Mouse (Mus musculus): ENCODE results near the gene Chchd10. TPM values are rescaled to one million over a fixed set of nuclear protein-coding genes. Genes with fewer than 3 reads are reported as not detected.

Gene Chchd10
- polyA plus RNA-seq, 1 experiment from 2014 or later: 10.3 TPM

DNA sequence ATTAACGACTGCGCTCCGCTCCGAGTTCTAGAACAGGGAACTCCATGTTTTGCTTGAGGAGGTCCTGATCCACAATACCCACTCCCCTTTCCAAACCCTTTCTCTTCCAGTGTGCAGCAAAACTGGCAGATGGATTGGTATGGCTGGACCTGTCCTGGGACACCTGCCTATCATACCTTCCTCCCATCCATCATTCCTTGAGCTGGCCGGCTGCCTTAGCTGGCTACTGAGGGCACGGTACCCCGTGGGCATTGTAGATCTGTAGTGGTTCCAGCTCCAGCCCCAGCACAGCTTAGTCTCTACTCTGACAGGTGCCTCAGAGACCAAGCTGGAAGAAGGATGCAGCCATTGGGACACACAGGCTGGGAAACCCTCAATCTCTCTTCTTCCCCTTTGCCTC, 1.6 kb upstream of the Chchd10 start:
- Histone ChIP-seq H3K27me3 (peaks cover 46% of the 10 kb centered on the region), H3K9ac (peak overlapping the region; percentile 87), H3K4me3 (peak overlapping the region; percentile 50), H3K27ac (no peak overlapping the region), H3K9me3 (replicated peaks) (no peaks in the 10 kb centered on the region), H3K36me3 (ENCODE audit: poor library complexity, severe bottlenecking) (peaks cover 20% of the 10 kb centered on the region), H3K4me2 (peak overlapping the region; percentile 91), H3K4me1 (peaks cover 45% of the 10 kb centered on the region)
- 26% methylated on average over 7 of the region's 7 CpGs for WGBS
- ATAC-seq: no peak

DNA sequence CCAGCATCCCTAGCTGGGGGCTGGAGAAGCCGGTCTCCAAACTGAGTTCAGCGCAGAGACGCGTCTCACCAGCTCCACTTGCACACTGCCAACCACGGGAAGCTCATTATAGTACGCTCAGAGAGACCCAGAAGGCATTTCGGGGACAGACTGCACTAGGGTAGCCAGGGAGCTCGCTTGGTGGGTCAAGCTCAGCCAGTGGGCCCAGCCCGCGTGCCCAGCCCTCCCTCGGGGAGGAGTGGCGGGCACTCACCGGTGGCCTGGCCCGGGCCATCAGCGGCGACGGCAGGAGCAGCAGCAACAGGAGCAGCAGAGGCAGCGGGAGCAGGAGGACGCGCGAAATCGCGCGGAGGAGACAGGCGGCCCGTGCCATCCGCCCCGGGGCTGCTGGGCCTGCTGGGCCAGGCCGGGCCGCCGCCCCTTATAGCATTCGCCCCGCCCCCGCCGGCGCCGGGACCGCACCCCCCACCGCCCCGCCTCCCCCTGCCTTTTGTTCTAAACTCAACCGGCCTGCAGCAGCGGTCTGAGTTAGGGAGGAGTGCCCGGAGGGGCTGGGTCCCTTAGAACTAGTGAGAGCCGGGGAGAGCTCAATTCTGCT, 750 bp upstream of the Chchd10 start:
- H3K4me3 ChIP-seq: peak overlapping the region; percentile 50
- H3K27ac ChIP-seq: no peak overlapping the region
- under 1% methylated on average over 29 of the region's 44 CpGs for WGBS
- peaks cover 55% of the 10 kb centered on the region for H3K27me3 ChIP-seq
- ATAC-seq: peak; percentile 68
- H3K4me1 ChIP-seq: peaks cover 45% of the 10 kb centered on the region
- no peaks in the 10 kb centered on the region for H3K9me3 ChIP-seq (replicated peaks)
- peak overlapping the region; percentile 87 for H3K9ac ChIP-seq
- H3K4me2 ChIP-seq: peak overlapping the region; percentile 91
- peaks cover 11% of the 10 kb centered on the region for H3K36me3 ChIP-seq (ENCODE audit: poor library complexity, severe bottlenecking)

DNA sequence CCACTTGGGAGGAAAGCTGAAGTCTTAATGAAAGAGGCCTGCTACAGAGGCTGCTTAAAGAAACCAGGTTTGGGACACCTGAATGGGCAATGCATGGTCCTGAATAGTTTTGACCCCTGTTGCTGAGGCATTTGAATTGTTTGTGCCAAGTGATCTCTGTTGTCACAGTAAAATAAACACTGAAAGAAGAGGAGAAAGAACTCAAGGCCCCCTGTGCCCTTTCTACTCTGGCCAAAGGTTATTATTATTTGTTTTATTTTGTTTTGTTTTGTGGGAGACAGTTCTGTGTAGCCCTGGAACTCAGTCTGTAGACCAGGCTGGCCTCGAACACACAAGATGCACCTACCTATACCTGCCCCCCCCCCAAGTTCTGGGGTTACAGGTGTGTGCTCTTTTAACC, 2.1 kb downstream of the Chchd10 start:
- no peak overlapping the region for H3K4me3 ChIP-seq
- 81% methylated on average over 1 of the region's 1 CpGs for WGBS
- H3K4me2 ChIP-seq: peak overlapping the region; percentile 89
- H3K9ac ChIP-seq: no peak overlapping the region
- no peak overlapping the region for H3K27ac ChIP-seq
- H3K36me3 ChIP-seq (ENCODE audit: poor library complexity, severe bottlenecking): no peaks in the 10 kb centered on the region
- no peaks in the 10 kb centered on the region for H3K9me3 ChIP-seq (replicated peaks)
- peaks cover 45% of the 10 kb centered on the region for H3K4me1 ChIP-seq
- peaks cover 64% of the 10 kb centered on the region for H3K27me3 ChIP-seq
- ATAC-seq: no peak

DNA sequence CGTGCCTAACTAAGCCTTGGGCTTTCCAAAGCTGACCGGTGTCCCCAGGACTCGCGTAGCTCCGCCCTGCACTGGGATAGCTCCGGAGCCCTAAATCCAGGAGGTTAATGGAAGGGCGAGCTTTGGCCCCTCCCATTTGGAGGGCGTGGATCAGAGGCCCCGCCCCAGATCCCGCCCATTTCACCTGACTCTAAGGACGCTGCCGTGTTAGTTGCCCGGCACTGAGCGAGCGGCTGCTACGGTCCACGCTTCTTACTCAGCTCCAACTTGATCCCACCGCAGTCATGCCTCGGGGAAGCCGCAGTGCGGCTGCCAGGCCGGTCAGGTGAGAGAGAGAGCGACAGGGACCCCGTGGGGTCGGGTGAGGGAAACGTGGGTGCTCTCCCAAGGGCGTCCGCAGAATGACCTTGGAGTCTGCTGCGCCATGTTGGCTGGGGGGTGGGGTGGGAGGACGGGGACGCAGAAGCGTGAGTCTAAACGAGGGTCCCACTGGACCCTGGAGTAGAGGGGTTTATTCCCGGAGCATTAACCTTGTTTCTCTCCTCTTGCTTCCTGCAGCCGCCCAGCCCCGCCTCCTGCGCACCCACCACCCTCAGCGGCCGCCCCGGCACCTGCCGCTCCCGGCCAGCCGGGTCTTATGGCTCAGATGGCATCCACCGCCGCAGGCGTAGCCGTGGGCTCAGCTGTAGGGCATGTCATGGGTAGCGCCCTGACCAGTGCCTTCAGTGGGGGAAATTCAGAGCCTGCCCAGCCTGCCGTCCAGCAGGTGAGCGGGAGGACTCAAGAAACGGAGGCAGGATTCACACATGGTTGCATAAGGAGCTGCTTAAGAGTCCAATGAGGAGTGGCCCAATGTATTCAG, 3.0 kb downstream of the Chchd10 start, which contains the start of gene Mmp11:
Gene Mmp11 (minus strand): TSS at position 817 of the 862 bp plus-strand sequence.
- ATAC-seq: peak; percentile 38; the same call in 1 of the 2 replicates
- H3K9me3 ChIP-seq (replicated peaks): no peaks in the 10 kb centered on the region
- no peaks in the 10 kb centered on the region for H3K36me3 ChIP-seq (ENCODE audit: poor library complexity, severe bottlenecking)
- H3K4me1 ChIP-seq: peaks cover 38% of the 10 kb centered on the region
- H3K9ac ChIP-seq: peak within 1 kb of the TSS; percentile 58
- H3K27ac ChIP-seq: no peak within 1 kb of the TSS
- peaks cover 58% of the 10 kb centered on the region for H3K27me3 ChIP-seq
- peak within 1 kb of the TSS; percentile 89 for H3K4me2 ChIP-seq
- 2% methylated on average over 50 of the region's 51 CpGs for WGBS
- H3K4me3 ChIP-seq: peak within 1 kb of the TSS; percentile 54

DNA sequence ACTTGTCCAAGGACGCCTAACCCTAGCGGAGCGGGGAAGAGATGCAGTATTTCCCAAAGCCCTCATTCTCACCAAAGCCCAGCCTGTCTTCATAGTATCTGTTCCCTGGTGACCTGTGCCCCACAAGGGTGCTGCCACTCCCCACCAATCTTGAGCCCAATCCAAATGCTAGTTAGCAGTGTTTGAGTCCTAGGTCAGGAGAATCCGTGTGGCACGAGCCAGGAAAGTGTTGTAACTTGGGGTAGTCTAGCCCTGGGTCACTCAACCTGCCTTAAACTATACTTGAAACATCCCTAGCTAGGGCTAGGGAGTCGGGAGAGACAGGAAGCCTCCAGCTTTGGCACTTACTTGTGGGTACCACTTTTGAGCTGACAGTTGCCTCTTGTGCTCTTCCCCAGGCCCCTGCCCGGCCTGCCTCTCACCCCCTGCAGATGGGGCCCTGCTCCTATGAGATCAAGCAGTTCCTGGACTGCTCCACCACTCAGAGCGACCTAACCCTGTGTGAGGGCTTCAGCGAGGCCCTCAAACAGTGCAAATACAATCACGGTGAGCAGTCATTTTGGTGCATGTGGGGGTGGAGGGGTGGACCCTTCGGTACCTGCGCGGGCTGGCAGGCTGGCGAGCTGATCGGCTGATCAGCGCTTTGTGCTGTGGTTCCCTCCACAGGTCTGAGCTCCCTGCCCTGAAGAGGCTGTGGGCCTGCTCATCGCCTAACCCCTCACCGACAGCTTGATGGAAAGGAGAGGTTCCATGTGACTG, 4.2 kb downstream of the Chchd10 start:
- Histone ChIP-seq H3K27me3 (peaks cover 49% of the 10 kb centered on the region), H3K4me2 (no peak overlapping the region), H3K36me3 (ENCODE audit: poor library complexity, severe bottlenecking) (no peaks in the 10 kb centered on the region), H3K9ac (no peak overlapping the region), H3K27ac (no peak overlapping the region), H3K4me1 (peaks cover 26% of the 10 kb centered on the region), H3K9me3 (replicated peaks) (no peaks in the 10 kb centered on the region), H3K4me3 (no peak overlapping the region)
- ATAC-seq: no peak
- WGBS: 32% methylated on average over 18 of the region's 18 CpGs

DNA sequence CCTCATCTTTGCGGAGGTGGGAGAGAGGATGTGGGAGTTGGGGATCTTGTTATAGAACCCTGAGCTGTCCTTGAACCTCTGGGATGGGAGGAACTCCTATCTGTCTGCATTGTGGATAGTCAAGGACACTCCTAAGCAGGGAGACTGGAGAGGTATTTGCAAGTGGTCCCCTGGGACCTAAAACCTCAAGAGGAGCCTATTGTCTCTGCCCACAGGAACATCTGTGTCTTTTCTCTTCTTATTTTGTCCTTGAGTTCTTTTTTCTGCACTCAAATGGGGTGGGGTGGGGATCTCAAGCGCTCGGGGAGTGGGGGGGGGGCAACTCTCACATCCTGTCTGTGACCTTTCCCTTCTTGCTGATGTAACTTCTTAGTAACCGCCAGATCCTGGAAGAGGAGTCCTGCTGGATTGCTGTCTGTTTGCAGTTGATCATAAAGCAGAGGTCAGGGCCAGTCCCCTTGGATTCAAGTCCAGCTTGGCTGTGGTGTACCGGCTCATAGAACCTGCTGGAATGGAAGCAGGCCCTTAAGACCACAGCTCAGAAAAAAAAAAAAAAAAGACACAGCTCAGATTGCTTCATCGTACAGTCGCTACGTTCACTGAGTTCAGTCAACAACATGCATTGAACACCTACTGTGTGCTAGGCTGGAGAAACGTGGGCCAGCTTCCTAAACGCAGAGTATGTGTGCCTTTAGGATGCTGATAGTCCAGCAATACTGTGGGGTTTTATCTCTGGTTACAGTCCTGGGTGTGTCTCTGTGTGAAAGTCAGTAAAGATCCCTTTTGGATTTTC, 5.1 kb downstream of the Chchd10 start:
- 60% methylated on average over 10 of the region's 10 CpGs for WGBS
- H3K27ac ChIP-seq: no peak overlapping the region
- H3K4me3 ChIP-seq: no peak overlapping the region
- peaks cover 46% of the 10 kb centered on the region for H3K27me3 ChIP-seq
- peaks cover 17% of the 10 kb centered on the region for H3K4me1 ChIP-seq
- no peak for ATAC-seq
- H3K9me3 ChIP-seq (replicated peaks): no peaks in the 10 kb centered on the region
- no peak overlapping the region for H3K4me2 ChIP-seq
- H3K9ac ChIP-seq: no peak overlapping the region
- H3K36me3 ChIP-seq (ENCODE audit: poor library complexity, severe bottlenecking): no peaks in the 10 kb centered on the region

DNA sequence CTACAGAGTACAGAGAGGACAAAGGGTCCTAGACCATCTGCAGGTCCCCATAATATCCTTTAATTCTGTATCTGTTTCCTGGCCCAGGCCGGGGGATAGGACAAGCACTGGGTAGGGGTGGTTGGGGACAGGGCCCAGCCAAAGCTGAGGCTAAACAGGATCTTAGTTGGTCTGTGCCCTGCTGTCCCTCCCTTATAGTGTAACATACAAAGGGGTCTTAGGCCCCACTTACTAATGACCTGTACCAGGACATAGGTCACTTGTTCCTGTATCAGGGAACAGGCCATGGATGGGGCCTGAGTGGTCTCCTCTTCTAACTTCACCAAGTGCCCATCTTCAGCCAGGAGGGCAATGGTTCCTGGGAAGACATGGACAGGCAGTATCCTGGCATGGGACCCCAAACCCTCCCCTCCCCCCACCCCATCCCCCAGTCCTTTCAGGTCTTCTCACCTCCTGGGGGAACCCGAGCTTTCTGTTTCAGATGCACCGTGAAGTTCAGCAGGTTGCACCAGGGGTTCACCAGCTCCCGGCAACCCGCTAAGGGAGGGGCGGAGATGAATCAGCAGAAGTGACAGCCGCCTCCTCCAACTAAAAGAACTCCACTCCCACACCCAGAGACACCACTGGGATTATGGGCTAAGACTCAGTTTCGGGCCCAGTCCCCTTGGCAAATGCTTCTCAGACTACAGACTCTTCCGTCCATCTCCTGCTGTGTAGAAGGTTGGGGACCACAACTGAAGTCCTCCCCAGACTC, 6.7 kb downstream of the Chchd10 start:
- ATAC-seq: no peak
- H3K4me1 ChIP-seq: peaks cover 24% of the 10 kb centered on the region
- no peak overlapping the region for H3K4me2 ChIP-seq
- no peaks in the 10 kb centered on the region for H3K9me3 ChIP-seq (replicated peaks)
- H3K9ac ChIP-seq: no peak overlapping the region
- H3K27ac ChIP-seq: no peak overlapping the region
- 56% methylated on average over 9 of the region's 9 CpGs for WGBS
- peaks cover 33% of the 10 kb centered on the region for H3K27me3 ChIP-seq
- H3K4me3 ChIP-seq: no peak overlapping the region
- H3K36me3 ChIP-seq (ENCODE audit: poor library complexity, severe bottlenecking): no peaks in the 10 kb centered on the region

DNA sequence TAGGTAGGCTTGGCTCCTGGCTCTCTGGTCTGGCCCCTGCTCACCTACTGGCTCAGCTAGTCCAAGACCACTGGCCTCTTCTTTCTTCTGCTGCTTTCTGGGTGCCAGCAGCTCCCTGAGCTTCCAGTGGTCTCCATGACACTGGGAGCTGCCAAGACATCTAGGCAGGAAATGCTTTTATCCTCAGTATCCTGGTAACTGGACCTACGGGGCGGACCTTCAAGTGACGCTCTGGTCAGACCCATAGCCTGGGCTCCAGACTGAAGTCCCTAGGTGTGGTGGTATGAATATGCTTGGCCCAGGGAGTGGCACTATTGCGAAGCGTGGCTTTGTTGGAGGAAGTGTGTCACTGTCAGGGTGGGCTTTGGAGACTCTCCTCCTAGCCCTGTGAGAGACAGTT, 7.6 kb downstream of the Chchd10 start, which contains the start of gene Gm867:
Gene Gm867 (minus strand): TSS at position 153 of the 400 bp plus-strand sequence.
- no peak within 1 kb of the TSS for H3K9ac ChIP-seq
- WGBS: 92% methylated on average over 5 of the region's 5 CpGs
- no peak for ATAC-seq
- no peak within 1 kb of the TSS for H3K27ac ChIP-seq
- no peak within 1 kb of the TSS for H3K4me3 ChIP-seq
- H3K36me3 ChIP-seq (ENCODE audit: poor library complexity, severe bottlenecking): no peaks in the 10 kb centered on the region
- no peak within 1 kb of the TSS for H3K4me2 ChIP-seq
- peaks cover 18% of the 10 kb centered on the region for H3K4me1 ChIP-seq
- no peaks in the 10 kb centered on the region for H3K9me3 ChIP-seq (replicated peaks)
- peaks cover 25% of the 10 kb centered on the region for H3K27me3 ChIP-seq

DNA sequence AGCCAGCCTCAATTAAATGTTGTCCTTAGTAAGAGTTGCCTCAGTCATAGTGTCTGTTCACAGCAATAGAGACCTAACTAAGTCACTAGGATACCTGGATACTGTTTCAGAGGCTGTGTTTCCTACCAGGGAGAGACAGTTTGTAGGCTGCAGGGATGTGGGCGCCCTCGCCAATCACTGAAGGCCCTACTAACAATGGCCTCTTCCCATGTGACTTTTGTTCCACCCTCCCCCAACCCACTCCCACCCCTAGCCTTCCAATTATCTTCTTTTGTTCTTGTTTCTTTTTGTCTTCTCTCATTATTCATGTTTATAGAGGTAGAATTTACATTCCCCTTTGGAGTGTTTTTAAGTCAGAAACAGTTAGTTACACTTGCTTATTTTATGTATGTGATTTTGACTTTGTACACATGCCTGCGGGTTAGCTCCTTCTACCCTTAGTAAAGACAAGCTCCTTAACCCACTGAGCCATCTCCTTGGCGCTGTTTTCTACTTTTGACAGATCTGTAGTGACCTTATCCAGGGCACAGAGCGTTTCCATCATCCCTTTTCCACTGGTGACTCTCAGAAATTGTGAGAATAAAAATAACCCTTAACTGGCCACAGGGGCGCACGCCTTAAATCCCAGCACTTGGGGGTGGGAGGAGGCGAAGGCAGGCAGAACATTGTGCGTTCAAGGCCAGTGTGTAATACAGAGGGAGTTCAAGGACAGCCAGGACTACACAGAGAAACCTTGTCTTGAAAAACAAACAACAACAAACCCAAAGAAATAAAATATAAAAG, 8.3 kb downstream of the Chchd10 start:
- Histone ChIP-seq H3K27me3 (peaks cover 19% of the 10 kb centered on the region), H3K4me3 (no peak overlapping the region), H3K27ac (no peak overlapping the region), H3K9ac (no peak overlapping the region), H3K36me3 (ENCODE audit: poor library complexity, severe bottlenecking) (no peaks in the 10 kb centered on the region), H3K4me2 (no peak overlapping the region), H3K9me3 (replicated peaks) (no peaks in the 10 kb centered on the region), H3K4me1 (peaks cover 11% of the 10 kb centered on the region)
- WGBS: 60% methylated on average over 9 of the region's 9 CpGs
- no peak for ATAC-seq

DNA sequence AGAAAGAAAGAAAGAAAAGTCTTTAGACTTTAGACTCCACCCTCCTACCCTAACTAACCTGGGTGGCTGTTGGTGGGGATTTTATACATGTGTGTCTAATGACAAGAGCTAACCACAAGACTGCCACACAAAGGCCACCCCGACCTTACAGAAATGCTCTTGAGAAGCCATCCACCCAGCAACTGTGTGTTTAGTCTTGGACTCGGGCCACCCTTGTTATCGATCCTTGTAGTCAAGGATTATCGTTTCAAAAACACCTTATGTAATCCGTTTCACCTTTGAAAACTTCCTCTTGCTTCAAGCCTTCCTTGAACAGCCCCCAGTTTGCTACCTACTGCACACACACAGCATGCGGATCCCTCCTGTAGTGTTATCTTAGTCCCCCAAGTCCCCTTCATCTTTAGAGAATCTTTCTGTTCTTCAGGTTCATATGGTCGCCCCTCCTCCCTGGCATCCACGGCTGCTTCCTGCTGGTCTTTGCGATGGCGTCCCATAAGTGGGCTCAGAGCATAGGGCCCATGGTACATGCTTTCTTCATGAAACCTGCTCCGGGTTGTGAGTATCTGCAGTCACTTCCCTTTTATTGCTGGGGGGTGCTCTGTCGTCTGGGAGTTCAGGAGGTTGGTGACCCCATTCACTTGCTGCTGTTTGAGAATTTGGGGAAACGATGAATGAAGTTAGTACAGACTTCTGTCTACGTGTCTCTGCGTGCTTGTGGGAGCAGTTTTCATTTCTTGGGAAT, 10.0 kb downstream of the Chchd10 start, which contains the start of gene Vpreb3:
Gene Vpreb3 (plus strand): TSS at position 322 of the 742 bp plus-strand sequence.
- Histone ChIP-seq H3K27me3 (peaks cover 2% of the 10 kb centered on the region; the same call in 1 of the 2 replicates), H3K4me2 (no peak within 1 kb of the TSS)

More for the DNA sequence above, 10.0 kb downstream of the Chchd10 start, which contains the start of gene Vpreb3:
- Histone ChIP-seq H3K9ac (no peak within 1 kb of the TSS), H3K27ac (no peak within 1 kb of the TSS; the same call in 1 of the 2 replicates), H3K4me3 (no peak within 1 kb of the TSS), H3K9me3 (replicated peaks) (no peaks in the 10 kb centered on the region), H3K36me3 (ENCODE audit: poor library complexity, severe bottlenecking) (no peaks in the 10 kb centered on the region), H3K4me1 (peaks cover 9% of the 10 kb centered on the region; the same call in 1 of the 2 replicates)
- ATAC-seq: no peak
- 85% methylated on average over 15 of the region's 15 CpGs for WGBS
